Mouse (Mus musculus) G1E-ER4 (cell line): ENCODE data around the gene Inpp4a. TPM values are rescaled to one million over a fixed set of nuclear protein-coding genes. Genes with fewer than 3 reads are reported as not detected.

Source experiments
- GATA1 ChIP-seq: IDR thresholded peaks from one replicate; pipeline ENCODE4 v1.8.0; 2012; ENCODE audit warnings: low read length, inconsistent platforms
- polyA plus RNA-seq: library from polyadenylated mRNA; stranded (reverse); fragments of >175 nt; gene quantifications from 2 replicates; pipeline ENCODE4 v1.2.3, GENCODE M21; 2012

Inpp4a gene
- polyA plus RNA-seq, 1 experiment = 2.5 TPM

GRCm38 (mm10) chr1:37341347-37341746 is 41.7 kb downstream of the Inpp4a start:
- no peak for TF ChIP-seq GATA1

GRCm38 (mm10) chr1:37341914-37342313 is 42.2 kb downstream of the Inpp4a start:
- no peak for TF ChIP-seq GATA1

DNA sequence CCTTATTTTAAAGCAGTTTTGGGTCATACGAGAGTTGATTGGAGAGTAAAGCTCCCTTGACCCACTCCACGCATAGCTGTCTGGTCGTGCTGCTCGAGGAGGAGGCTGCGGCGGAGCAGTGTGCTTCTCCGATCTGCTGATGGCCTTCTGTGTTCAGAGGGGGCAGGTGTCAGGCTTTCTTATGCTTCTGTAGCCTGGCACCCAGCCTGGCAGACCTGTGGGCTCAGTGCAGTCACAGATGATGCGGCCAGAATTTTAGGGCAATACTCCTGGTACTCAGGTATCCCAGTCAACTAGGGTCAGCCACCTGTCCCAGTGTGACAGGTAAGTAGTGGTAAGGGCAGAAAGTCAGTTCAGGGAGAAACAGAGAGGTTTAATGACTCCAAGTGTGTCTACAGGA is 42.9 kb downstream of the Inpp4a start:
- TF ChIP-seq GATA1 = no peak

- TF ChIP-seq GATA1 = no peak
Observed at GRCm38 (mm10) chr1:37343265-37343664, 43.6 kb downstream of the Inpp4a start.

GRCm38 (mm10) chr1:37344223-37344916 is 44.7 kb downstream of the Inpp4a start:
- no peak for TF ChIP-seq GATA1

- no peak for TF ChIP-seq GATA1
Observed at GRCm38 (mm10) chr1:37347361-37348080, 47.9 kb downstream of the Inpp4a start.

- no peak for TF ChIP-seq GATA1
Observed at GRCm38 (mm10) chr1:37350886-37351651, 51.4 kb downstream of the Inpp4a start.

DNA sequence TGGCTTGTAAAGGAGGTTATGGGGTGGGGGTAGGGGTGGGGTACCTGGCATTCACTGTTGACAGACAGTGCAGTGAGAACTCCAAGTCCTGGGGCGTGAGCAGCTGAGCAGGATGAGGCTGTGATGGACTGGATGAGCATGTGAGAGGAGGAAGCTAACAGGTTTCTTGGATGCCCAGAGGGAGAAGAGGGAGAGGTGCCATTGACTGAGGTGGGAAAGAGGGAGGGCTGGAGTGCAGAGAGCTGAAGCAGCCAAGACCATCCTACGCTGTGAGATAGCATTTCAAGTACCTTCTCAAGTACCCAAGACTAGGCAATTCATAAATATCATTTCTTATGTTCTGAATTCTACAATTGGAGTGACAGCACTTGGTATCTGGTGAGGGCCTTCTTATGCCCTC is 52.3 kb downstream of the Inpp4a start:
- no peak for TF ChIP-seq GATA1

- TF ChIP-seq GATA1 = no peak
Observed at GRCm38 (mm10) chr1:37353456-37353855, 53.8 kb downstream of the Inpp4a start.

GRCm38 (mm10) chr1:37355492-37355891 is 55.8 kb downstream of the Inpp4a start:
- TF ChIP-seq GATA1 = no peak

DNA sequence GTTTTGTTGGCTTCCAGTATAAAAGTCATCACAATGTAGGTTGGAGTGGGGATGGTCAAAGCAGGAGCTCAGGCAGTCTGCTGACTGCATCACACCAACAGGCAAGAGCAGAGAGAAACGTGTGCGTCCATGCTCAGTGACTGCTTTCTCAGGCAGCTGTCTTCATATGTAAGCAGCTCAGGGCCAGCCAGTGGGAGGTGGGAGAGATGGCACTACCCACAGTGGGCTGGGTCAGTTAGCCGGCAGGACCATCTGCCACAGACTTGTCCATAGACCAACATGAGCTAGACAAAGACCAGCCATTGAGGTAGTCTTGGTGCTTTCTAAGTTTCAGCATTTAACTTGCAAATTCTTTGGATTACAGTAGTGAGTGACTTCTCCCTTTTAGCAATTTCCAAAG is 56.6 kb downstream of the Inpp4a start:
- no peak for TF ChIP-seq GATA1

GRCm38 (mm10) chr1:37357173-37357572 is 57.5 kb downstream of the Inpp4a start:
- no peak for TF ChIP-seq GATA1

- no peak for TF ChIP-seq GATA1
Observed at GRCm38 (mm10) chr1:37358621-37359020, 59.0 kb downstream of the Inpp4a start.

GRCm38 (mm10) chr1:37359395-37360092 is 59.9 kb downstream of the Inpp4a start:
- no peak for TF ChIP-seq GATA1

- TF ChIP-seq GATA1 = no peak
Observed at GRCm38 (mm10) chr1:37360781-37361180, 61.1 kb downstream of the Inpp4a start.

- no peak for TF ChIP-seq GATA1
Observed at GRCm38 (mm10) chr1:37362721-37363120, 63.1 kb downstream of the Inpp4a start.
